Mouse (Mus musculus) kidney, embryonic 15.5 days (tissue): ENCODE data around the gene Mlxipl. TPM values are rescaled to one million over a fixed set of nuclear protein-coding genes. Genes with fewer than 3 reads are reported as not detected.

Experiments
- ATAC-seq: fragments of 200-750 bp; cut with Nextera tagmentation; replicated peaks from 2 replicates; pipeline ENCODE4 v1.8.0; 2017; ENCODE audit warnings: moderate TSS enrichment; ENCODE audit not compliant: low FRiP score
- H3K27ac ChIP-seq: fragments of 300-500 bp; sonication (generic); 2 replicates; pipeline ENCODE4 v1.5.1; 2015; ENCODE audit warnings: mild to moderate bottlenecking, inconsistent platforms
- H3K27me3 ChIP-seq: fragments of 300-500 bp; sonication (generic); 2 replicates; pipeline ENCODE4 v1.6.1; 2015; ENCODE audit warnings: inconsistent platforms
- H3K36me3 ChIP-seq: fragments of 300-500 bp; sonication (generic); 2 replicates; pipeline ENCODE4 v1.6.1; 2015; ENCODE audit warnings: inconsistent platforms
- H3K4me1 ChIP-seq: fragments of 300-500 bp; sonication (generic); 2 replicates; pipeline ENCODE4 v1.6.1; 2015; ENCODE audit warnings: inconsistent platforms
- H3K4me2 ChIP-seq: fragments of 300-500 bp; sonication (generic); 2 replicates; pipeline ENCODE4 v1.6.1; 2015; ENCODE audit warnings: moderate library complexity, mild to moderate bottlenecking, inconsistent platforms
- H3K4me3 ChIP-seq: fragments of 300-500 bp; sonication (generic); replicated peaks from 2 replicates; pipeline ENCODE4 v1.5.1; 2015; ENCODE audit warnings: mild to moderate bottlenecking, inconsistent platforms
- H3K9ac ChIP-seq: fragments of 300-500 bp; sonication (generic); 2 replicates; pipeline ENCODE4 v1.6.1; 2015; ENCODE audit warnings: mild to moderate bottlenecking, inconsistent platforms
- H3K9me3 ChIP-seq: fragments of 300-500 bp; sonication (generic); replicated peaks from 2 replicates; pipeline ENCODE4 v1.6.1; 2016; ENCODE audit warnings: inconsistent platforms
- WGBS: fragments of 180-500 bp; shearing (Covaris S2); methylation state at CpG from one replicate; pipeline ENCODE4 v1.1.7; 2015; ENCODE audit warnings: mixed read lengths; 5-methylcytosine and 5-hydroxymethylcytosine counted together
- polyA plus RNA-seq: library from polyadenylated mRNA; unstranded; fragments of >200 nt; fragmentation: Nextera tagmentation; extraction: Ambion mirVana; gene quantifications from 2 replicates; pipeline ENCODE4 v1.2.1, GENCODE M21; 2015

Mlxipl gene
- polyA plus RNA-seq, 1 experiment from 2014 or later = 7.3 TPM

GRCm38 (mm10) chr5:135086871-135087270 is 2.8 kb upstream of the Mlxipl start:
- H3K36me3 ChIP-seq = no peaks in the 10 kb centered on the region
- H3K27me3 ChIP-seq = peaks cover 60% of the 10 kb centered on the region
- H3K27ac ChIP-seq = no peak overlapping the region
- WGBS = 33% methylated on average over 4 of the region's 4 CpGs
- ATAC-seq = no peak
- no peak overlapping the region for H3K9ac ChIP-seq
- H3K4me2 ChIP-seq = no peak overlapping the region
- no peak overlapping the region for H3K4me3 ChIP-seq
- peaks cover 7% of the 10 kb centered on the region; the same call in 1 of the 2 replicates for H3K4me1 ChIP-seq
- no peaks in the 10 kb centered on the region for H3K9me3 ChIP-seq

GRCm38 (mm10) chr5:135100981-135101380 is 11.3 kb downstream of the Mlxipl start:
- Histone ChIP-seq H3K4me1 (no peaks in the 10 kb centered on the region), H3K4me3 (no peak overlapping the region), H3K27ac (no peak overlapping the region), H3K36me3 (no peaks in the 10 kb centered on the region), H3K27me3 (peaks cover 19% of the 10 kb centered on the region), H3K9me3 (no peaks in the 10 kb centered on the region), H3K9ac (no peak overlapping the region), H3K4me2 (no peak overlapping the region)
- WGBS = 63% methylated on average over 1 of the region's 1 CpGs
- no peak for ATAC-seq

GRCm38 (mm10) chr5:135103999-135104660 is 14.4 kb downstream of the Mlxipl start:
- no peak for ATAC-seq
- Histone ChIP-seq H3K27ac (no peak overlapping the region), H3K36me3 (no peaks in the 10 kb centered on the region), H3K4me2 (no peak overlapping the region), H3K9ac (no peak overlapping the region), H3K4me3 (no peak overlapping the region), H3K4me1 (peaks cover 25% of the 10 kb centered on the region), H3K27me3 (peaks cover 50% of the 10 kb centered on the region), H3K9me3 (no peaks in the 10 kb centered on the region)
- 62% methylated on average over 11 of the region's 11 CpGs for WGBS

- H3K9ac ChIP-seq = peak overlapping the region; percentile 55
- ATAC-seq = peak; percentile 84
- no peaks in the 10 kb centered on the region for H3K36me3 ChIP-seq
- no peak overlapping the region for H3K27ac ChIP-seq
- peak overlapping the region; percentile 97 for H3K4me2 ChIP-seq
- no peaks in the 10 kb centered on the region for H3K9me3 ChIP-seq
- H3K4me1 ChIP-seq = peaks cover 28% of the 10 kb centered on the region
- WGBS = under 1% methylated on average over 48 of the region's 48 CpGs
- peaks cover 52% of the 10 kb centered on the region for H3K27me3 ChIP-seq
- peak overlapping the region; percentile 57 for H3K4me3 ChIP-seq
Measured at GRCm38 (mm10) chr5:135106758-135107256, 17.1 kb downstream of the Mlxipl start.

GRCm38 (mm10) chr5:135107521-135108501 is 18.1 kb downstream of the Mlxipl start:
- peak overlapping the region; percentile 55; the same call in 1 of the 2 replicates for H3K9ac ChIP-seq
- 7% methylated on average over 40 of the region's 40 CpGs for whole genome bisulfite sequencing
- peak overlapping the region; percentile 57 for H3K4me3 ChIP-seq
- H3K4me1 ChIP-seq = peaks cover 28% of the 10 kb centered on the region
- peak overlapping the region; percentile 97 for H3K4me2 ChIP-seq
- 0 out of 2 replicates have a peak, but pooled peaks have one; percentile 20 for ATAC-seq
- 0 out of 2 replicates have a peak overlapping the region, but pooled peaks have one; percentile 37 for H3K27ac ChIP-seq
- H3K27me3 ChIP-seq = peaks cover 52% of the 10 kb centered on the region
- no peaks in the 10 kb centered on the region for H3K9me3 ChIP-seq
- H3K36me3 ChIP-seq = no peaks in the 10 kb centered on the region

GRCm38 (mm10) chr5:135109017-135109416 is 19.3 kb downstream of the Mlxipl start:
- H3K9me3 ChIP-seq = no peaks in the 10 kb centered on the region
- H3K27ac ChIP-seq = no peak overlapping the region
- peaks cover 52% of the 10 kb centered on the region for H3K27me3 ChIP-seq
- WGBS = 50% methylated on average over 6 of the region's 6 CpGs
- peaks cover 28% of the 10 kb centered on the region for H3K4me1 ChIP-seq
- H3K4me2 ChIP-seq = no peak overlapping the region
- ATAC-seq = no peak
- H3K4me3 ChIP-seq = no peak overlapping the region
- no peaks in the 10 kb centered on the region for H3K36me3 ChIP-seq
- no peak overlapping the region for H3K9ac ChIP-seq

- Histone ChIP-seq H3K36me3 (no peaks in the 10 kb centered on the region), H3K4me1 (peaks cover 28% of the 10 kb centered on the region), H3K4me3 (no peak overlapping the region), H3K27ac (no peak overlapping the region), H3K9me3 (no peaks in the 10 kb centered on the region), H3K27me3 (peaks cover 51% of the 10 kb centered on the region), H3K9ac (no peak overlapping the region), H3K4me2 (no peak overlapping the region)
- no peak for ATAC-seq
- 92% methylated on average over 3 of the region's 3 CpGs for WGBS
Measured at GRCm38 (mm10) chr5:135109426-135109825, 19.7 kb downstream of the Mlxipl start.

- H3K9ac ChIP-seq = no peak overlapping the region
- peaks cover 47% of the 10 kb centered on the region for H3K27me3 ChIP-seq
- no peak for ATAC-seq
- no peak overlapping the region for H3K27ac ChIP-seq
- no peak overlapping the region for H3K4me3 ChIP-seq
- 46% methylated on average over 6 of the region's 6 CpGs for WGBS
- no peak overlapping the region for H3K4me2 ChIP-seq
- peaks cover 28% of the 10 kb centered on the region for H3K4me1 ChIP-seq
- H3K36me3 ChIP-seq = no peaks in the 10 kb centered on the region
- no peaks in the 10 kb centered on the region for H3K9me3 ChIP-seq
Measured at GRCm38 (mm10) chr5:135109976-135110375, 20.3 kb downstream of the Mlxipl start.

GRCm38 (mm10) chr5:135113782-135114181 is 24.1 kb downstream of the Mlxipl start:
- Histone ChIP-seq H3K9ac (no peak overlapping the region), H3K36me3 (no peaks in the 10 kb centered on the region), H3K4me3 (no peak overlapping the region), H3K27ac (no peak overlapping the region), H3K9me3 (no peaks in the 10 kb centered on the region), H3K27me3 (peaks cover 10% of the 10 kb centered on the region), H3K4me2 (no peak overlapping the region), H3K4me1 (peaks cover 6% of the 10 kb centered on the region; the same call in 1 of the 2 replicates)
- ATAC-seq = no peak
- 91% methylated on average over 11 of the region's 12 CpGs for WGBS

GRCm38 (mm10) chr5:135115241-135115640 is 25.6 kb downstream of the Mlxipl start:
- Histone ChIP-seq H3K36me3 (no peaks in the 10 kb centered on the region), H3K27me3 (0 out of 2 replicates have a peak, but pooled peaks cover 2% of the 10 kb centered on the region), H3K9ac (no peak overlapping the region), H3K4me3 (no peak overlapping the region), H3K27ac (no peak overlapping the region), H3K4me1 (peaks cover 4% of the 10 kb centered on the region; the same call in 1 of the 2 replicates), H3K9me3 (no peaks in the 10 kb centered on the region), H3K4me2 (no peak overlapping the region)
- ATAC-seq = no peak
- 81% methylated on average over 8 of the region's 8 CpGs for WGBS

- H3K4me3 ChIP-seq = no peak overlapping the region
- H3K9ac ChIP-seq = no peak overlapping the region
- 0 out of 2 replicates have a peak, but pooled peaks have one; percentile 36 for ATAC-seq
- H3K9me3 ChIP-seq = no peaks in the 10 kb centered on the region
- H3K36me3 ChIP-seq = no peaks in the 10 kb centered on the region
- 20% methylated on average over 6 of the region's 6 CpGs for WGBS
- peaks cover 25% of the 10 kb centered on the region for H3K27me3 ChIP-seq
- H3K27ac ChIP-seq = no peak overlapping the region
- no peak overlapping the region for H3K4me2 ChIP-seq
- H3K4me1 ChIP-seq = peaks cover 4% of the 10 kb centered on the region; the same call in 1 of the 2 replicates
Measured at GRCm38 (mm10) chr5:135118589-135119081, 28.9 kb downstream of the Mlxipl start.
